Mouse (Mus musculus) cerebellum, adult 2 months (tissue): ENCODE results near the gene 4931440F15Rik.

Source experiments
- CTCF ChIP-seq: fragments of 200-500 bp; IDR thresholded peaks from 2 replicates; pipeline ENCODE4 v1.5.1; 2011; ENCODE audit warnings: low read depth, mild to moderate bottlenecking, control low read depth, low read length, moderate library complexity, borderline replicate concordance; ENCODE audit not compliant: insufficient read depth
- POLR2A ChIP-seq: fragments of 200-500 bp; IDR thresholded peaks from 2 replicates; pipeline ENCODE4 v1.6.1; 2011; ENCODE audit warnings: low read length, control low read depth, borderline replicate concordance; ENCODE audit not compliant: insufficient read depth

DNA sequence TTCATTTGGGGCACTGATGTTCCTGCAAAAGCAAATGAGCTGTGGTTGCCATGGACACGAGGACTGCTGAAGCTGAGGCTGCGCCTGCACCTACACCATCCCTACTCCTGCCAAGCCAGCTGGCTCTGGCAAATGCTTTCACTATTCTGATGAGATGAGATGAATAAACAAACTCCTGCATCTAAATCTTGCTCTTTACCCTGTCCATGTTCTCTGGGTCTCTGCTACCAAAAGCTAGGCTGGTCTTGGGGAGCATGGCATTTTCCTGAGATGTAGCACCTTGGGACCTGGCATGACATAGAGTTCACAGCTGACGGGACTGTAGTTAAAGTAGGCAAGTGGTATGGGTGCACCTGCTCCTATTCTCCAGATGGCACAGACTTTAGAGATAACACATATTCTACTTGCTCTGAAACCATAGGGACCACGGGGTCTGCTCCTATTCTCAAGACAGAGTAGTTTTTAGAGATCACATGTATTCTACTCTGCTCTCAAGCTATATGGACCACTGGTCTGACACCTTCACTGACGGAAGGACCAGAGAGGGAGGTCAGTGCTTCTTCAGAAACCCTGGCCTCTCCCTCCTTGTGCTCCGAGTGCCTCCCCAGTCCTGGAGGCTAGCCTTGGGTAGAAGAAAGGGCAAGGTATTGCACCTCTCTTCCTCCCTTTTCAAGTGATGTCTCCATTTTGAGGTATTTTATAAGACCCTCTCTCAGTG lies 36.4 kb downstream of the 4931440F15Rik start:
- TF ChIP-seq CTCF (no peak), POLR2A (no peak)
